Mouse (Mus musculus): ENCODE results near the gene Adgrd1. TPM values are rescaled to one million over a fixed set of nuclear protein-coding genes. Genes with fewer than 3 reads are reported as not detected.

The Adgrd1 gene
- polyA plus RNA-seq, 1 experiment from 2014 or later = not detected

DNA sequence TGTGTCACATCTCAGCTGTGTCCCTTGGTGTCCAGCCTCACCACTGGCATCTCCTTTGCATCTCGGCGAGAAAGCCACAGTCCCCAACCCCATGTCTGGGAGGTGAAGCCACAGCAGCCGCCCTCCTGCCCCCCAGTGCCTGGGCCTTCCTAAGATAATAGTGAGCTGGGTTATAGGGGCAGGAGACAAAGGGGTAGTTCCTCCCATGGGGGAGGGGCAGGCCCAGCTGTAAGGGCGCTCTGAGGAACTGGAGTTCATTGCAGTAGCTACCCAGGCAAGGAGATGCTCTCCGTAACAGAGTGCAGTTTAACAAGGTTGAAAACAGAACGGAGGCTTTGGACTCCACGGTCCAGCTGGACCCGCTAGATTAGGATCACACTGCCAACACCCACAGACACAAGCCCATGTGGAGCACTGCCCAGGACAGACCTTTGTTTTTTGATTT lies 122.0 kb downstream of the Adgrd1 start:
- Histone ChIP-seq H3K79me2 (ENCODE audit: inconsistent target) (no peaks in the 10 kb centered on the region), H3K36me3 (ENCODE audit: inconsistent target) (no peaks in the 10 kb centered on the region), H3K4me3 (ENCODE audit: inconsistent target) (no peak overlapping the region), H3K27ac (no peak overlapping the region)
- 26% methylated on average over 8 of the region's 8 CpGs for WGBS (ENCODE audit: missing documents)

DNA sequence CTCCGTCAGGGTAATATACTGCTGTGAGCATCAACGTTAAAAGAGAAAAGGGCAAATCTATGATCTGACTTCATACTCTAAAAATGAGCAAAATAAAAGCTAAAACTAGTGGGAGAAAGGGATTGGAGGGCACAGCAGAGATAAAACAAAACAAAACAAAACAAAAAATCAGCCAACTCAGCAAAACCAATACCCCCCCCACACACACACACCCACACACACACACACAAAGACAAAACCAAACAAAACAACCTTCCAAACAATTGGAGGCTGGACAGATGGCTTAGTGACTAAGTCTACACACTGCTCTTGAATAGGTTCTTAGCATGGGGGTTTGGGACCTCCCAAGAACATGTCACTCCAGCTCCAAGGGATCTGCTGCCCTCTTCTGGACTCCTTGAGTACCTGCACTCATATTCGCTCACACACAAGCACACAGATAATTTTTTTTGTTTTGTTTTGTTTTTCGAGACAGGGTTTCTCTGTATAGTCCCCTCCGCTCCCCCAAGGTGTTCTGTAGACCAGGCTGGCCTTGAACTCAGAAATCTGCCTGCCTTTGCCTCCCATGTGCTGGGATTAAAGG lies 122.7 kb downstream of the Adgrd1 start:
- H3K27ac ChIP-seq = no peak overlapping the region
- H3K79me2 ChIP-seq (ENCODE audit: inconsistent target) = no peaks in the 10 kb centered on the region
- WGBS (ENCODE audit: missing documents) = 89% methylated on average over 5 of the region's 5 CpGs
- H3K4me3 ChIP-seq (ENCODE audit: inconsistent target) = no peak overlapping the region
- no peaks in the 10 kb centered on the region for H3K36me3 ChIP-seq (ENCODE audit: inconsistent target)

GRCm38 (mm10) chr5:129225810-129226450 lies 129.4 kb downstream of the Adgrd1 start:
- WGBS (ENCODE audit: missing documents) = 71% methylated on average over 29 of the region's 33 CpGs
- no peak overlapping the region for H3K27ac ChIP-seq
- H3K79me2 ChIP-seq (ENCODE audit: inconsistent target) = no peaks in the 10 kb centered on the region
- no peak overlapping the region for H3K4me3 ChIP-seq (ENCODE audit: inconsistent target)
- H3K36me3 ChIP-seq (ENCODE audit: inconsistent target) = no peaks in the 10 kb centered on the region

DNA sequence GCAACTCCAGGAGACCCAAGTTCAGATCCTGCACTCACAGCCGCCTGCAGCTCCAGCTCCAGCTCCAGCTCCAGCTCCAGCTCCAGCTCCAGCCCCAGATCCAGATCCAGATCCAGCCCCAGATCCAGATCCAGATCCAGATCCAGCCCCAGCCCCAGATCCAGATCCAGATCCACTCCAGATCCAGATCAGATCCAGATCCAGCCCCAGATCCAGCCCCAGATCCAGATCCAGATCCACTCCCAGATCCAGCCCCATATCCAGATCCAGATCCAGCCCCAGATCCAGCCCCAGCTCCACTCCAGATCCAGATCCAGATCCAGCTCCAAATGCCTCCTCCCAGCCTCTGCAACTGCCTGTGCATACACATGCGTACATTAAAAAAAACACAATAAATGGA lies 131.6 kb downstream of the Adgrd1 start:
- 91% methylated on average over 2 of the region's 2 CpGs for WGBS (ENCODE audit: missing documents)
- H3K79me2 ChIP-seq (ENCODE audit: inconsistent target) = no peaks in the 10 kb centered on the region

GRCm38 (mm10) chr5:129233301-129233700 lies 136.8 kb downstream of the Adgrd1 start:
- no peaks in the 10 kb centered on the region for H3K79me2 ChIP-seq (ENCODE audit: inconsistent target)
- WGBS (ENCODE audit: missing documents) = 84% methylated on average over 4 of the region's 4 CpGs
- no peak overlapping the region for H3K4me3 ChIP-seq (ENCODE audit: inconsistent target)
- H3K36me3 ChIP-seq (ENCODE audit: inconsistent target) = no peaks in the 10 kb centered on the region
- no peak overlapping the region for H3K27ac ChIP-seq

More for the DNA sequence above, 131.6 kb downstream of the Adgrd1 start:
- no peak overlapping the region for H3K4me3 ChIP-seq (ENCODE audit: inconsistent target)
- H3K27ac ChIP-seq = no peak overlapping the region
- H3K36me3 ChIP-seq (ENCODE audit: inconsistent target) = no peaks in the 10 kb centered on the region

DNA sequence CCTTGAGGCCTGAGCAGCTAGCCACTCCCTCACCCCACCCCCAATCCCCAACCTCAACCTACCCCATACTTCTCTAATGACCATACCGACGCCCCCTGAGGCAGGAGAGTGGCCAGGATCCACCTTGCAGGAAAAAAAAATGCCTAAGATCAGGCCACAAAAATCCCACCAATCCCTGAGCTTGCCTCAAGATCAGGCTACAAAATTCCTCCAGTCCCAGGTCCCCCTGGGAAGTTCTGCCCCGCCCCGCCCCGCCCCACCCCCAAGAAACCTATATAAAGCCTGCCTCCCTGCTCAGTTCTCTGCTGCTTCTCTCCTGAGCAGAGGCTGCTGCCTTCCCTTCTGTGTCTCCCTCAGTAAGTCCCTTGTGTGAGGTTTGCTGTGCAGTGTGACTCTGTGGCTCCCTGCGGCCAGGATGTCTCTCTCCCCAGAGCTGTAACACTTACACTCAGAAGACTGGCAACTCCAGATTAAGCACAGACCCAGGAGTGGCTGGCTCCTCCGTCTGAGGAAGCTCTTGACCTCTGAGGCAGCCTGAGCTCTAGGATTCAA lies 137.4 kb downstream of the Adgrd1 start:
- Histone ChIP-seq H3K4me3 (ENCODE audit: inconsistent target) (no peak overlapping the region), H3K36me3 (ENCODE audit: inconsistent target) (no peaks in the 10 kb centered on the region), H3K27ac (no peak overlapping the region), H3K79me2 (ENCODE audit: inconsistent target) (no peaks in the 10 kb centered on the region)
- 81% methylated on average over 5 of the region's 7 CpGs for WGBS (ENCODE audit: missing documents)

DNA sequence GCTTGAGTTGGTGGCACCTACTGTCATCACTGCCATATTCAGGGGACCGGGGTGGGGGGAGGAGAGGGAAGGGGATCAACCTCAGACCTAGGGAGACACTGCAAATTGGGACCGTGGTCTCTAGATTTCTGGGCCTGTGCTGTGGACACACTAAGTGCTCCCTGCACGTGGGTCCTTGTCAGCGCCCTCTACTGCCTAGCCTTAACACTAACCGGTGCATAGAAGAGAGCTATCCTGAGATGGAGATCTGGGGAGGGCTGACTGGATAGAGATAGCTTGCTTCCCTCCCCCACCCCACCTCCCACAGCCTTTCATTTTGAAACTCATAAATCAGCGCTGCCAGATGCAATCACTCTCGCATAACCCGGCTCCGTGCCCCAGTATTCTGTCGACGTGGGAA lies 139.8 kb downstream of the Adgrd1 start:
- WGBS (ENCODE audit: missing documents) = 85% methylated on average over 11 of the region's 11 CpGs
- Histone ChIP-seq H3K4me3 (ENCODE audit: inconsistent target) (no peak overlapping the region), H3K27ac (no peak overlapping the region), H3K36me3 (ENCODE audit: inconsistent target) (no peaks in the 10 kb centered on the region), H3K79me2 (ENCODE audit: inconsistent target) (no peaks in the 10 kb centered on the region)

DNA sequence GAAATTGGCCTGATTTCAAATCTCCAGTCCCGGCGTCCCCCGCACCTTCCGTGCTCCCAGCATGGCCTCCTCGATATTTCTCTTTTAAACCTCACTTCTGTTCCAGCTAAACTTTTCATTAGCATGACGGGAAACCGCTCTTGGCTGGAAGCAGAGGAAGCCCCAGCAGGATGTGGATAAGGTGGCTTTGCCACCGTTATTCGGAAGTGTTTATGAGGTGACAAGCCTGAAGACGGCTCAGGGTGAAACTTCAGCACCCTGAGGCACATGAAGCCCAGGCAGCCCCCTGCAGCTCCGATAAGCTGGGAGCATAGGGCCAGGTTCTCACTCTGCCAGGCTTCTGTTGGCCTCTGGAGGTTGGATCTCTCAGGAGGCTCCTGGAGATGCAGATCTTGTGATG lies 145.3 kb downstream of the Adgrd1 start:
- WGBS (ENCODE audit: missing documents) = 22% methylated on average over 11 of the region's 11 CpGs

GRCm38 (mm10) chr5:129242265-129242664 lies 145.7 kb downstream of the Adgrd1 start:
- no peak overlapping the region for H3K27ac ChIP-seq
- H3K79me2 ChIP-seq (ENCODE audit: inconsistent target) = no peaks in the 10 kb centered on the region
- WGBS (ENCODE audit: missing documents) = 40% methylated on average over 3 of the region's 3 CpGs
- H3K4me3 ChIP-seq (ENCODE audit: inconsistent target) = no peak overlapping the region
- H3K36me3 ChIP-seq (ENCODE audit: inconsistent target) = no peaks in the 10 kb centered on the region

More for the DNA sequence above, 145.3 kb downstream of the Adgrd1 start:
- H3K79me2 ChIP-seq (ENCODE audit: inconsistent target) = no peaks in the 10 kb centered on the region
- H3K36me3 ChIP-seq (ENCODE audit: inconsistent target) = no peaks in the 10 kb centered on the region
- H3K4me3 ChIP-seq (ENCODE audit: inconsistent target) = no peak overlapping the region
- no peak overlapping the region for H3K27ac ChIP-seq

GRCm38 (mm10) chr5:129243120-129243519 lies 146.6 kb downstream of the Adgrd1 start:
- WGBS (ENCODE audit: missing documents) = 82% methylated on average over 4 of the region's 4 CpGs
- Histone ChIP-seq H3K36me3 (ENCODE audit: inconsistent target) (no peaks in the 10 kb centered on the region), H3K79me2 (ENCODE audit: inconsistent target) (no peaks in the 10 kb centered on the region), H3K4me3 (ENCODE audit: inconsistent target) (no peak overlapping the region), H3K27ac (no peak overlapping the region)

GRCm38 (mm10) chr5:129244392-129244791 lies 147.8 kb downstream of the Adgrd1 start:
- Histone ChIP-seq H3K4me3 (ENCODE audit: inconsistent target) (no peak overlapping the region), H3K36me3 (ENCODE audit: inconsistent target) (no peaks in the 10 kb centered on the region), H3K27ac (no peak overlapping the region), H3K79me2 (ENCODE audit: inconsistent target) (no peaks in the 10 kb centered on the region)
- 68% methylated on average over 5 of the region's 5 CpGs for WGBS (ENCODE audit: missing documents)

DNA sequence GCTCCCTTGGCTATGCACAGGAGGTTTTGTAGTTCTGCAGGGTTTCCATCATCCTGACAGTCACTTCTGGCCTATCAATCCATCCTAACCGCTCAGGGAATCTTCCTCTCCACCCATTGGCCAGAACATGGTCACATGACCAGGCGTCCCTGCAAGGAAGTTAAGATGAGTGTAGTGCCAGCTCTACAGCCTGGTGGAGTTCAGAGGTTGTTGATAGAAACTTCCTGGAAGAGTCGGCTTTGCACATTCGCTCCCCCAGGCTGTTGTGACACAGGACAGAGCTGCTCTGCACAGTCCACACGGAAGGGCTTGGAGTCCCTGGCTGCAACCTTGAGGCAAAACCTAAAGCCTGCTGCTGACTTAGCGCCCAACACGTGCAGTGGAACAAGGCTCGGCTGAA lies 152.5 kb downstream of the Adgrd1 start:
- 87% methylated on average over 8 of the region's 8 CpGs for WGBS (ENCODE audit: missing documents)
- Histone ChIP-seq H3K79me2 (ENCODE audit: inconsistent target) (no peaks in the 10 kb centered on the region), H3K36me3 (ENCODE audit: inconsistent target) (no peaks in the 10 kb centered on the region), H3K4me3 (ENCODE audit: inconsistent target) (no peak overlapping the region), H3K27ac (no peak overlapping the region)

Other genes with a start within 250 kb of the Adgrd1 start
- not detected in 3 replicates for gene Rimbp2, start 143.3 kb upstream of the Adgrd1 start, polyA plus RNA-seq (2018)
- 27.3 to 62.9 TPM (median 37.2 TPM) in 3 replicates for gene Stx2, start 88.2 kb upstream of the Adgrd1 start, polyA plus RNA-seq (2018)
- gene Ran, start 76.7 kb upstream of the Adgrd1 start, polyA plus RNA-seq (2018) = 57.8 to 345 TPM (median 123 TPM) in 3 replicates